Mouse (Mus musculus): Measurements from ENCODE around the gene Cbl. TPM values are rescaled to one million over a fixed set of nuclear protein-coding genes. Genes with fewer than 3 reads are reported as not detected.
A peak's percentile ranks its signal among the peaks of the same experiment; 100 is the strongest.

The Cbl gene
- polyA plus RNA-seq, 1 experiment from 2014 or later: 10.9 TPM

- Histone ChIP-seq H3K4me3 (ENCODE audit: low read length) (no peak overlapping the region), H3K4me1 (ENCODE audit: control insufficient read depth, insufficient read depth, low read length) (0 out of 2 replicates have a peak, but pooled peaks cover 4% of the 10 kb centered on the region), H3K27ac (ENCODE audit: low read length) (no peak overlapping the region), H3K27me3 (replicated peaks; ENCODE audit: control insufficient read depth, insufficient read depth, low read length) (no peaks in the 10 kb centered on the region), H3K9ac (ENCODE audit: low read depth, low read length) (no peak overlapping the region), H3K36me3 (ENCODE audit: control insufficient read depth, insufficient read depth, low read length) (no peaks in the 10 kb centered on the region), H3K9me3 (ENCODE audit: control insufficient read depth, low read length) (no peaks in the 10 kb centered on the region), H3K4me2 (ENCODE audit: low read depth, low read length) (no peak overlapping the region)
- WGBS: 65% methylated on average over 2 of the region's 2 CpGs
- ATAC-seq: no peak
Measured at GRCm38 (mm10) chr9:44243621-44244020, 9.8 kb upstream of the Cbl start.

DNA sequence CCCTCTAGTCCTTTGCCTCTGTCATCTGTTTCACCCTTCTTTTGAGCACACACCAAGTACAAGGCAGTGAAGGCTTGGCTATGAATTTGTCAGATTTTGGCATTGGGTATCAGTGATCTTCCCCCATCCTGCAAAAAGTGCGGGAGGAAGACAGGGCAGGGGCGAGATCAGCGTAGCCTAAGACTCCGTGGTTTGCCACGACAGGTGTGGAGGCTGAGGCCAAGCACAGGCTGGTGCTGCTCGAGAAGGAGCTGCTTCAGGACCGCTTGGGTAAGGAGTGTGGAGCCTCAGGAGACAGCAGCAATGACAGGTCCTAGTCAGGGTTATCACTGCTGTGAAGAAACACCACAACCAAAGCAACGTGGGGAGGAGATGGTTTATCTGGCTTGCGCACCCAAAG lies 7.6 kb upstream of the Cbl start:
- no peaks in the 10 kb centered on the region for H3K36me3 ChIP-seq (ENCODE audit: control insufficient read depth, insufficient read depth, low read length)
- 73% methylated on average over 9 of the region's 9 CpGs for WGBS
- no peak overlapping the region for H3K4me3 ChIP-seq (ENCODE audit: low read length)
- no peaks in the 10 kb centered on the region for H3K9me3 ChIP-seq (ENCODE audit: control insufficient read depth, low read length)
- no peak for ATAC-seq
- no peaks in the 10 kb centered on the region for H3K27me3 ChIP-seq (replicated peaks; ENCODE audit: control insufficient read depth, insufficient read depth, low read length)
- no peak overlapping the region for H3K9ac ChIP-seq (ENCODE audit: low read depth, low read length)
- H3K27ac ChIP-seq (ENCODE audit: low read length): no peak overlapping the region
- 0 out of 2 replicates have a peak, but pooled peaks cover 4% of the 10 kb centered on the region for H3K4me1 ChIP-seq (ENCODE audit: control insufficient read depth, insufficient read depth, low read length)
- no peak overlapping the region for H3K4me2 ChIP-seq (ENCODE audit: low read depth, low read length)

DNA sequence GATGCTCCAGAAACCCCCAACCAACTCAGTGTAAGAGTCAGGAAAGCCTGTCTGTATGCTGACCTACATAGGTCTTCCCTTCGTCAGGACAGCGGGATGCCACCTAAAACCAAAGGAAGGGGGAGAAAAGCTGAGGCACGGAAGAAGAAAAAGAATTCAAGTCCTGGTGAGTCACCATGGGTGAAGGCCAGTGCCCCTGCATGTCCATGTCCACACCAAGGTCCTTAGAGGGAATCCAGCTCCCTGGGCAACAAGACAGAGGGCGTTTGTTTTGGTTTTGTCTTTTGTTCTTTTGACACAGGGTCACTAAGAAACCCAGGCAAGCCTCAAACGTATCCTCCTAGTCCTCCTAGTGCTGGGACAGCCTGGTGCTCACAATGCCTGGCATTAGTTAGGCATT lies 7.1 kb upstream of the Cbl start:
- H3K9ac ChIP-seq (ENCODE audit: low read depth, low read length): no peak overlapping the region
- WGBS: 63% methylated on average over 5 of the region's 5 CpGs
- ATAC-seq: no peak

GRCm38 (mm10) chr9:44240399-44240798 lies 6.5 kb upstream of the Cbl start, which contains the start of gene Ccdc153:
Gene Ccdc153 (plus strand): TSS chr9:44240676.
- Histone ChIP-seq H3K9ac (ENCODE audit: low read depth, low read length) (no peak within 1 kb of the TSS), H3K4me3 (ENCODE audit: low read length) (no peak within 1 kb of the TSS), H3K36me3 (ENCODE audit: control insufficient read depth, insufficient read depth, low read length) (no peaks in the 10 kb centered on the region), H3K27me3 (replicated peaks; ENCODE audit: control insufficient read depth, insufficient read depth, low read length) (no peaks in the 10 kb centered on the region), H3K4me2 (ENCODE audit: low read depth, low read length) (no peak within 1 kb of the TSS), H3K4me1 (ENCODE audit: control insufficient read depth, insufficient read depth, low read length) (0 out of 2 replicates have a peak, but pooled peaks cover 4% of the 10 kb centered on the region), H3K27ac (ENCODE audit: low read length) (no peak within 1 kb of the TSS), H3K9me3 (ENCODE audit: control insufficient read depth, low read length) (no peaks in the 10 kb centered on the region)
- WGBS: 53% methylated on average over 2 of the region's 2 CpGs
- ATAC-seq: no peak

More for the DNA sequence above, 7.1 kb upstream of the Cbl start:
- H3K4me1 ChIP-seq (ENCODE audit: control insufficient read depth, insufficient read depth, low read length): 0 out of 2 replicates have a peak, but pooled peaks cover 4% of the 10 kb centered on the region
- no peaks in the 10 kb centered on the region for H3K27me3 ChIP-seq (replicated peaks; ENCODE audit: control insufficient read depth, insufficient read depth, low read length)
- H3K4me2 ChIP-seq (ENCODE audit: low read depth, low read length): no peak overlapping the region
- H3K4me3 ChIP-seq (ENCODE audit: low read length): no peak overlapping the region
- no peak overlapping the region for H3K27ac ChIP-seq (ENCODE audit: low read length)
- H3K36me3 ChIP-seq (ENCODE audit: control insufficient read depth, insufficient read depth, low read length): no peaks in the 10 kb centered on the region
- H3K9me3 ChIP-seq (ENCODE audit: control insufficient read depth, low read length): no peaks in the 10 kb centered on the region

- no peaks in the 10 kb centered on the region for H3K9me3 ChIP-seq (ENCODE audit: control insufficient read depth, low read length)
Measured at GRCm38 (mm10) chr9:44239447-44239846, 5.6 kb upstream of the Cbl start.

GRCm38 (mm10) chr9:44238501-44239190 lies 4.8 kb upstream of the Cbl start:
- no peak overlapping the region for H3K9ac ChIP-seq (ENCODE audit: low read depth, low read length)
- no peaks in the 10 kb centered on the region for H3K9me3 ChIP-seq (ENCODE audit: control insufficient read depth, low read length)
- 78% methylated on average over 17 of the region's 17 CpGs for WGBS
- H3K36me3 ChIP-seq (ENCODE audit: control insufficient read depth, insufficient read depth, low read length): no peaks in the 10 kb centered on the region
- H3K27ac ChIP-seq (ENCODE audit: low read length): no peak overlapping the region
- H3K4me2 ChIP-seq (ENCODE audit: low read depth, low read length): no peak overlapping the region
- H3K4me1 ChIP-seq (ENCODE audit: control insufficient read depth, insufficient read depth, low read length): 0 out of 2 replicates have a peak, but pooled peaks cover 4% of the 10 kb centered on the region
- no peak for ATAC-seq
- H3K4me3 ChIP-seq (ENCODE audit: low read length): no peak overlapping the region
- H3K27me3 ChIP-seq (replicated peaks; ENCODE audit: control insufficient read depth, insufficient read depth, low read length): no peaks in the 10 kb centered on the region

More at GRCm38 (mm10) chr9:44239447-44239846, 5.6 kb upstream of the Cbl start:
- H3K4me3 ChIP-seq (ENCODE audit: low read length): no peak overlapping the region
- 6% methylated on average over 5 of the region's 5 CpGs for WGBS
- no peak overlapping the region for H3K9ac ChIP-seq (ENCODE audit: low read depth, low read length)
- H3K27me3 ChIP-seq (replicated peaks; ENCODE audit: control insufficient read depth, insufficient read depth, low read length): no peaks in the 10 kb centered on the region
- no peaks in the 10 kb centered on the region for H3K36me3 ChIP-seq (ENCODE audit: control insufficient read depth, insufficient read depth, low read length)
- H3K4me1 ChIP-seq (ENCODE audit: control insufficient read depth, insufficient read depth, low read length): 0 out of 2 replicates have a peak, but pooled peaks cover 4% of the 10 kb centered on the region
- no peak overlapping the region for H3K4me2 ChIP-seq (ENCODE audit: low read depth, low read length)
- no peak overlapping the region for H3K27ac ChIP-seq (ENCODE audit: low read length)
- no peak for ATAC-seq

GRCm38 (mm10) chr9:44237128-44237527 lies 3.3 kb upstream of the Cbl start:
- WGBS: 79% methylated on average over 4 of the region's 4 CpGs
- Histone ChIP-seq H3K27me3 (replicated peaks; ENCODE audit: control insufficient read depth, insufficient read depth, low read length) (no peaks in the 10 kb centered on the region), H3K4me1 (ENCODE audit: control insufficient read depth, insufficient read depth, low read length) (peaks cover 8% of the 10 kb centered on the region), H3K4me2 (ENCODE audit: low read depth, low read length) (no peak overlapping the region), H3K9me3 (ENCODE audit: control insufficient read depth, low read length) (no peaks in the 10 kb centered on the region), H3K4me3 (ENCODE audit: low read length) (no peak overlapping the region), H3K27ac (ENCODE audit: low read length) (no peak overlapping the region), H3K36me3 (ENCODE audit: control insufficient read depth, insufficient read depth, low read length) (no peaks in the 10 kb centered on the region), H3K9ac (ENCODE audit: low read depth, low read length) (no peak overlapping the region)
- ATAC-seq: no peak

GRCm38 (mm10) chr9:44236601-44237000 lies 2.8 kb upstream of the Cbl start:
- Histone ChIP-seq H3K9ac (ENCODE audit: low read depth, low read length) (no peak overlapping the region), H3K27ac (ENCODE audit: low read length) (no peak overlapping the region), H3K4me3 (ENCODE audit: low read length) (no peak overlapping the region), H3K4me2 (ENCODE audit: low read depth, low read length) (no peak overlapping the region), H3K9me3 (ENCODE audit: control insufficient read depth, low read length) (no peaks in the 10 kb centered on the region), H3K4me1 (ENCODE audit: control insufficient read depth, insufficient read depth, low read length) (peaks cover 13% of the 10 kb centered on the region), H3K36me3 (ENCODE audit: control insufficient read depth, insufficient read depth, low read length) (no peaks in the 10 kb centered on the region), H3K27me3 (replicated peaks; ENCODE audit: control insufficient read depth, insufficient read depth, low read length) (no peaks in the 10 kb centered on the region)
- no peak for ATAC-seq
- 67% methylated on average over 4 of the region's 4 CpGs for WGBS

GRCm38 (mm10) chr9:44234479-44235427 lies 904 bp upstream of the Cbl start:
- 20% methylated on average over 19 of the region's 19 CpGs for WGBS
- no peaks in the 10 kb centered on the region for H3K36me3 ChIP-seq (ENCODE audit: control insufficient read depth, insufficient read depth, low read length)
- peak overlapping the region; percentile 27 for H3K9ac ChIP-seq (ENCODE audit: low read depth, low read length)
- H3K4me2 ChIP-seq (ENCODE audit: low read depth, low read length): peak overlapping the region; percentile 56
- H3K4me1 ChIP-seq (ENCODE audit: control insufficient read depth, insufficient read depth, low read length): peaks cover 15% of the 10 kb centered on the region
- peak overlapping the region; percentile 56 for H3K27ac ChIP-seq (ENCODE audit: low read length)
- ATAC-seq: peak; percentile 45
- H3K27me3 ChIP-seq (replicated peaks; ENCODE audit: control insufficient read depth, insufficient read depth, low read length): no peaks in the 10 kb centered on the region
- no peaks in the 10 kb centered on the region for H3K9me3 ChIP-seq (ENCODE audit: control insufficient read depth, low read length)
- H3K4me3 ChIP-seq (ENCODE audit: low read length): peak overlapping the region; percentile 91
